9 mouse cellular contexts compared by ENCODE assay signal in genomic region chr11:3536082-3536481, GRCm38 (mm10). TPM values are rescaled to one million over a fixed set of nuclear protein-coding genes. Genes with fewer than 3 reads are reported as not detected.
DNase-seq lines count a peak whose midpoint lies in the region; ATAC-seq and TF ChIP-seq lines count a peak whose summit lies in the region.
"Had no signal": no experiment of that assay in that cellular context is flagged by ENCODE, and none has a peak within 500 bp of the region (broad histone marks: within the 10 kb centered on the region; RNA-seq: fewer than 3 reads in every experiment).

No protein-coding gene starts in this region.

- H3K27ac ChIP-seq in spleen, adult 2 months (ENCODE audit: insufficient read depth, low read length): peak overlapping the region; percentile 63
- peak overlapping the region; percentile 94 for H3K27ac ChIP-seq in limb, embryonic 12.5 days
- peak overlapping the region; percentile 90 for H3K27ac ChIP-seq in stomach, embryonic 15.5 days

- DNase-seq in embryo, embryonic 10 days (ENCODE audit: low spot score): peak; percentile 14
- DNase-seq in embryo, embryonic 9.5 days (ENCODE audit: extremely low spot score): no peak
- no peak for DNase-seq in spleen, adult 2 months (ENCODE audit: low read depth in 1 of 2, low spot score in 2 of 2)
- DNase-seq in spleen, adult 18-20 months: no peak
- DNase-seq in retina, postnatal 1 day: no peak
- no peak for DNase-seq in spleen, postnatal 14 days (ENCODE audit: low spot score in 2 of 2)
- DNase-seq: cerebellum, adult 11 months had no signal

- peak overlapping the region; percentile 57; the same call in 1 of the 2 replicates for H3K4me3 ChIP-seq in spleen, adult 2 months (ENCODE audit: extremely low read depth, insufficient read depth, insufficient read length)
- H3K4me3 ChIP-seq in limb, embryonic 12.5 days (replicated peaks): peak overlapping the region; percentile 44
- H3K4me3 ChIP-seq in stomach, embryonic 15.5 days (replicated peaks): peak overlapping the region; percentile 63

- no peaks in the 10 kb centered on the region for H3K9me3 ChIP-seq in limb, embryonic 12.5 days
- no peaks in the 10 kb centered on the region for H3K9me3 ChIP-seq in stomach, embryonic 15.5 days

- peak overlapping the region; percentile 71 for H3K9ac ChIP-seq in limb, embryonic 12.5 days (replicated peaks)
- peak overlapping the region; percentile 40; the same call in 1 of the 2 replicates for H3K9ac ChIP-seq in stomach, embryonic 15.5 days

- H3K36me3 ChIP-seq in spleen, adult 2 months (ENCODE audit: control insufficient read depth, insufficient read depth, low read length): no peaks in the 10 kb centered on the region
- H3K36me3 ChIP-seq in limb, embryonic 12.5 days: peaks cover 33% of the 10 kb centered on the region
- peaks cover 25% of the 10 kb centered on the region for H3K36me3 ChIP-seq in stomach, embryonic 15.5 days

- no peak for ATAC-seq in limb, embryonic 12.5 days (ENCODE audit: insufficient number of reproducible peaks, insufficient read depth, low FRiP score, low TSS enrichment, low read depth)
- no peak for ATAC-seq in stomach, embryonic 15.5 days (ENCODE audit: insufficient read depth, low FRiP score, low read depth)

- no peak for TF ChIP-seq POLR2A in spleen, adult 2 months (IDR thresholded peaks at IDR 0.05; ENCODE audit: low read depth, low read length)

- peaks cover 13% of the 10 kb centered on the region for H3K4me1 ChIP-seq in spleen, adult 2 months (ENCODE audit: control insufficient read depth, insufficient read depth, insufficient read length)
- H3K4me1 ChIP-seq in limb, embryonic 12.5 days (replicated peaks): peaks cover 34% of the 10 kb centered on the region
- peaks cover 30% of the 10 kb centered on the region for H3K4me1 ChIP-seq in stomach, embryonic 15.5 days

- 73% methylated on average over 5 of the region's 5 CpGs for WGBS in spleen, adult 2 months
- WGBS in limb, embryonic 12.5 days: 59% methylated on average over 5 of the region's 5 CpGs
- WGBS in stomach, embryonic 15.5 days: 39% methylated on average over 5 of the region's 5 CpGs

- H3K27me3 ChIP-seq in spleen, adult 2 months (ENCODE audit: control insufficient read depth, insufficient read depth, low read length): no peaks in the 10 kb centered on the region
- H3K27me3 ChIP-seq in limb, embryonic 12.5 days: no peaks in the 10 kb centered on the region
- H3K27me3 ChIP-seq in stomach, embryonic 15.5 days (replicated peaks): no peaks in the 10 kb centered on the region

- no peak for TF ChIP-seq CTCF in spleen, adult 2 months (IDR thresholded peaks at IDR 0.05; ENCODE audit: extremely low read depth, insufficient read depth, insufficient read length, insufficient replicate concordance)

- peak overlapping the region; percentile 71 for H3K4me2 ChIP-seq in limb, embryonic 12.5 days
- peak overlapping the region; percentile 78 for H3K4me2 ChIP-seq in stomach, embryonic 15.5 days

RNA-seq across cellular contexts. Expression of gene Smtn, which starts 4.3 kb away (rescaled TPM):
- 13.0 and 14.6 TPM in 2 replicates for polyA plus RNA-seq in spleen, adult 2 months (2012; rRNA removed)
- 46.4 and 46.8 TPM in 2 replicates for polyA plus RNA-seq in limb, embryonic 12.5 days (2016; fragmentation: Nextera tagmentation; extraction: Ambion mirVana)
- 97.9 and 105 TPM in 2 replicates for polyA plus RNA-seq in stomach, embryonic 15.5 days (2015; fragmentation: Nextera tagmentation; extraction: Ambion mirVana)

RNA-seq across cellular contexts. Expression of gene Selenom, which starts 21.6 kb away (rescaled TPM):
- 36.7 and 50.7 TPM in 2 replicates for polyA plus RNA-seq in spleen, adult 2 months (2012; rRNA removed)
- 79.4 and 80.2 TPM in 2 replicates for polyA plus RNA-seq in limb, embryonic 12.5 days (2016; fragmentation: Nextera tagmentation; extraction: Ambion mirVana)
- 125 and 131 TPM in 2 replicates for polyA plus RNA-seq in stomach, embryonic 15.5 days (2015; fragmentation: Nextera tagmentation; extraction: Ambion mirVana)

RNA-seq across cellular contexts. Expression of gene Inpp5j, which starts 31.5 kb away (rescaled TPM):
- polyA plus RNA-seq in spleen, adult 2 months (2012; rRNA removed): 1.1 and 1.9 TPM in 2 replicates
- polyA plus RNA-seq in limb, embryonic 12.5 days (2016; fragmentation: Nextera tagmentation; extraction: Ambion mirVana): 0.10 TPM in 1 of 2 replicates, not detected in the other
- 2.9 and 3.4 TPM in 2 replicates for polyA plus RNA-seq in stomach, embryonic 15.5 days (2015; fragmentation: Nextera tagmentation; extraction: Ambion mirVana)

RNA-seq across cellular contexts. Expression of gene Pla2g3, which starts 48.0 kb away (rescaled TPM):
- 0.15 and 0.30 TPM in 2 replicates for polyA plus RNA-seq in spleen, adult 2 months (2012; rRNA removed)
- 0.45 and 0.53 TPM in 2 replicates for polyA plus RNA-seq in limb, embryonic 12.5 days (2016; fragmentation: Nextera tagmentation; extraction: Ambion mirVana)
- 0.48 and 0.82 TPM in 2 replicates for polyA plus RNA-seq in stomach, embryonic 15.5 days (2015; fragmentation: Nextera tagmentation; extraction: Ambion mirVana)
